ENCODE assay signal across 8 mouse cellular contexts in genomic region chr11:5990910-5991309, GRCm38 (mm10).
DNase-seq lines count a peak whose midpoint lies in the region; ATAC-seq lines count a peak whose summit lies in the region.

No protein-coding gene starts in this region.

- ATAC-seq in frontal cortex, adult (ENCODE audit: low TSS enrichment) = peak; percentile 27; the same call in 1 of the 2 replicates

- no peak for DNase-seq in frontal cortex, postnatal 10 days (ENCODE audit: low spot score in 2 of 2)
- DNase-seq in right cerebral cortex, postnatal 4 days = peak; percentile 50
- no peak for DNase-seq in right cerebral cortex, adult 2 months (ENCODE audit: low spot score in 2 of 2)
- DNase-seq in cerebellum, postnatal 14 days = peak; percentile 69 to 71
- DNase-seq in kidney, postnatal 25 days = peak; percentile 55 to 68
- DNase-seq in retina, adult 2 months (ENCODE audit: low read depth, low spot score) = peak; percentile 48
- no peak for DNase-seq in right cerebral cortex, postnatal 36 days (ENCODE audit: low spot score in 2 of 2)

Comparison
In these comparisons a context has a peak if more than half of its experiments do, and no peak if none do; other contexts are left out.
1. DNase-seq: peak in right cerebral cortex, postnatal 4 days (single experiment), cerebellum, postnatal 14 days (2 of 2), kidney, postnatal 25 days (2 of 2) and retina, adult 2 months (single experiment); none in frontal cortex, postnatal 10 days (0 of 2), right cerebral cortex, adult 2 months (0 of 2) and right cerebral cortex, postnatal 36 days (0 of 2).